Mouse (Mus musculus) gastrocnemius, postnatal 10 days (tissue): Measurements from ENCODE around the gene Olfr1211. TPM values are rescaled to one million over a fixed set of nuclear protein-coding genes. Genes with fewer than 3 reads are reported as not detected.

Source experiments
- DNase-seq: peaks from one replicate; pipeline ENCODE4 v3.0.0; 2021; ENCODE audit warnings: mixed read lengths
- long read RNA-seq, 2 experiments: library from polyadenylated mRNA; stranded (forward); transcript quantifications; one replicate each; pipeline ENCODE4 v2.0.0; 2021
- total RNA-seq, 2 experiments: library from RNA; stranded (reverse); gene quantifications; 2 replicates each; pipeline ENCODE4 v1.2.3; 2021

The Olfr1211 gene
- total RNA-seq = not detected
- long read RNA-seq, experiment 1 = 0 reads
- long read RNA-seq, experiment 2 = 0 reads

GRCm38 (mm10) chr2:88938011-88938410 lies at the start of gene Olfr1211:
TSS of gene Olfr1211 (minus strand) at chr2:88938111.
- DNase-seq = no peak

GRCm38 (mm10) chr2:88980181-88980580 lies 42.3 kb upstream of the Olfr1211 start, which contains the start of gene Gm13762:
TSS of gene Gm13762 (minus strand) at chr2:88980281.
- DNase-seq = no peak

- DNase-seq = no peak
These were observed 15.8 kb upstream of the Olfr1211 start, which contains the start of gene Olfr1212 for GRCm38 (mm10) chr2:88953669-88954068. TSS of gene Olfr1212 (plus strand) at chr2:88953969.

- no peak for DNase-seq
These were observed 22.9 kb downstream of the Olfr1211 start, which contains the start of gene Olfr1209 for GRCm38 (mm10) chr2:88915057-88915456. TSS of gene Olfr1209 (minus strand) at chr2:88915157.

GRCm38 (mm10) chr2:88902211-88902610 lies 35.7 kb downstream of the Olfr1211 start, which contains the start of gene Olfr1208:
TSS of gene Olfr1208 (minus strand) at chr2:88902311.
- DNase-seq = no peak

Other genes starting within 250 kb of the Olfr1211 start
- not detected for gene Olfr1195, start 248.9 kb downstream of the Olfr1211 start, total RNA-seq
- not detected for gene Olfr1196, start 233.5 kb downstream of the Olfr1211 start, total RNA-seq
- not detected for gene Olfr1197, start 205.7 kb downstream of the Olfr1211 start, total RNA-seq
- gene Olfr1198, start 186.7 kb downstream of the Olfr1211 start, total RNA-seq = not detected
- not detected for gene Olfr1199, start 177.6 kb downstream of the Olfr1211 start, total RNA-seq
- not detected for gene Olfr1200, start 167.6 kb downstream of the Olfr1211 start, total RNA-seq
- gene Olfr1201, start 145.1 kb downstream of the Olfr1211 start, total RNA-seq = not detected
- not detected for gene Olfr1202, start 123.6 kb downstream of the Olfr1211 start, total RNA-seq
- not detected for gene Olfr1205, start 108.4 kb downstream of the Olfr1211 start, total RNA-seq
- not detected for gene Olfr1204, start 88.8 kb downstream of the Olfr1211 start, total RNA-seq
- gene Olfr1206, start 74.9 kb downstream of the Olfr1211 start, total RNA-seq = not detected
- gene Olfr1208, start 35.8 kb downstream of the Olfr1211 start, total RNA-seq = not detected
- gene Olfr1209, start 23.0 kb downstream of the Olfr1211 start, total RNA-seq = not detected
- not detected for gene Olfr1212, start 15.9 kb upstream of the Olfr1211 start, total RNA-seq
- not detected for gene Gm13762, start 42.2 kb upstream of the Olfr1211 start, total RNA-seq
- gene Olfr1214, start 54.5 kb upstream of the Olfr1211 start, total RNA-seq = not detected
- not detected for gene Olfr1215, start 68.9 kb upstream of the Olfr1211 start, total RNA-seq
- not detected for gene Olfr1216, start 80.2 kb upstream of the Olfr1211 start, total RNA-seq
- gene Olfr1217, start 94.0 kb upstream of the Olfr1211 start, total RNA-seq = not detected
- not detected for gene Olfr1218, start 123.1 kb upstream of the Olfr1211 start, total RNA-seq
- not detected for gene Olfr1219, start 145.4 kb upstream of the Olfr1211 start, total RNA-seq
- gene Olfr1220, start 168.7 kb upstream of the Olfr1211 start, total RNA-seq = not detected
- gene Olfr1221, start 179.2 kb upstream of the Olfr1211 start, total RNA-seq = not detected
- not detected for gene Olfr1222, start 194.9 kb upstream of the Olfr1211 start, total RNA-seq
- gene Olfr1223, start 213.4 kb upstream of the Olfr1211 start, total RNA-seq = not detected
- not detected for gene Olfr1224-ps1, start 226.0 kb upstream of the Olfr1211 start, total RNA-seq
- gene Olfr1225, start 236.6 kb upstream of the Olfr1211 start, total RNA-seq = not detected